Mouse (Mus musculus) gastrocnemius, postnatal 4 days (tissue): ENCODE measurements around the gene Ppm1n. TPM values are rescaled to one million over a fixed set of nuclear protein-coding genes. Genes with fewer than 3 reads are reported as not detected.

Experiments used
- total RNA-seq, 2 experiments: library from RNA; stranded (reverse); gene quantifications; 2 replicates each; pipeline ENCODE4 v1.2.3; 2021

Ppm1n gene
- total RNA-seq, 2 experiments from 2014 or later = not detected

Other genes starting within 250 kb of the Ppm1n start
- gene Rsph6a, start 225.4 kb downstream of the Ppm1n start, total RNA-seq = not detected
- gene Dmwd, start 203.8 kb downstream of the Ppm1n start, total RNA-seq = 10 to 100 TPM; 52.4 to 55.4 TPM
- 100 to 1,000 TPM; 287 to 292 TPM for gene Dmpk, start 196.2 kb downstream of the Ppm1n start, total RNA-seq
- 10 to 100 TPM; 13.5 to 14.7 TPM for gene Six5, start 185.5 kb downstream of the Ppm1n start, total RNA-seq
- under 1 TPM; 0.34 to 0.62 TPM for gene Gm4969, start 161.7 kb downstream of the Ppm1n start, total RNA-seq
- gene Fbxo46, start 160.2 kb downstream of the Ppm1n start, total RNA-seq = 1 to 10 TPM; 8.0 to 8.4 TPM
- gene Qpctl, start 130.8 kb downstream of the Ppm1n start, total RNA-seq = 1 to 10 TPM; 7.7 to 8.8 TPM
- gene Snrpd2, start 130.3 kb downstream of the Ppm1n start, total RNA-seq = 100 to 1,000 TPM in 1 of 2 experiments, 10 to 100 TPM in 1; 85.4 to 103 TPM
- under 1 TPM; 0.13 to 0.15 TPM for gene Gipr, start 113.9 kb downstream of the Ppm1n start, total RNA-seq
- 10 to 100 TPM; 17.0 to 18.1 TPM for gene Eml2, start 103.6 kb downstream of the Ppm1n start, total RNA-seq
- 1 to 10 TPM; 2.2 to 2.7 TPM for gene Gpr4, start 67.5 kb downstream of the Ppm1n start, total RNA-seq
- gene Opa3, start 51.7 kb downstream of the Ppm1n start, total RNA-seq = 10 to 100 TPM; 30.7 to 31.3 TPM
- gene Vasp, start 8.2 kb downstream of the Ppm1n start, total RNA-seq = 10 to 100 TPM; 65.3 to 71.9 TPM
- gene Rtn2, start 2.6 kb upstream of the Ppm1n start, total RNA-seq = 100 to 1,000 TPM; 473 to 501 TPM
- 1 to 10 TPM; 2.5 to 3.8 TPM for gene Fosb, start 30.0 kb upstream of the Ppm1n start, total RNA-seq
- 10 to 100 TPM; 33.1 to 34.5 TPM for gene Ercc1, start 64.7 kb upstream of the Ppm1n start, total RNA-seq
- 10 to 100 TPM in 1 of 2 experiments, 1 to 10 TPM in 1; 9.7 to 10.8 TPM for gene Cd3eap, start 79.4 kb upstream of the Ppm1n start, total RNA-seq
- gene Ppp1r13l, start 79.7 kb upstream of the Ppm1n start, total RNA-seq = 1 to 10 TPM; 4.6 to 6.6 TPM
- gene Ercc2, start 101.9 kb upstream of the Ppm1n start, total RNA-seq = 10 to 100 TPM; 18.6 to 21.0 TPM
- gene Klc3, start 124.0 kb upstream of the Ppm1n start, total RNA-seq = under 1 TPM in 1 of 2 experiments, not detected in 1; 0.16 TPM
- over 10,000 TPM; 12,501 to 12,915 TPM for gene Ckm, start 124.7 kb upstream of the Ppm1n start, total RNA-seq
- gene Mark4, start 178.8 kb upstream of the Ppm1n start, total RNA-seq = 10 to 100 TPM; 18.9 to 20.5 TPM
- under 1 TPM; 0.65 to 0.83 TPM for gene Exoc3l2, start 183.3 kb upstream of the Ppm1n start, total RNA-seq
- gene Bloc1s3, start 228.3 kb upstream of the Ppm1n start, total RNA-seq = 1 to 10 TPM; 1.9 to 2.3 TPM
- 10 to 100 TPM; 27.3 to 30.6 TPM for gene Trappc6a, start 228.3 kb upstream of the Ppm1n start, total RNA-seq
- gene Nkpd1, start 237.8 kb upstream of the Ppm1n start, total RNA-seq = under 1 TPM; 0.10 to 0.12 TPM